Mouse (Mus musculus): ENCODE data around the gene Rapgef6. TPM values are rescaled to one million over a fixed set of nuclear protein-coding genes. Genes with fewer than 3 reads are reported as not detected.

The Rapgef6 gene
- total and polyA plus RNA-seq, 2 experiments from 2014 or later: 23.5 to 64.5 TPM

DNA sequence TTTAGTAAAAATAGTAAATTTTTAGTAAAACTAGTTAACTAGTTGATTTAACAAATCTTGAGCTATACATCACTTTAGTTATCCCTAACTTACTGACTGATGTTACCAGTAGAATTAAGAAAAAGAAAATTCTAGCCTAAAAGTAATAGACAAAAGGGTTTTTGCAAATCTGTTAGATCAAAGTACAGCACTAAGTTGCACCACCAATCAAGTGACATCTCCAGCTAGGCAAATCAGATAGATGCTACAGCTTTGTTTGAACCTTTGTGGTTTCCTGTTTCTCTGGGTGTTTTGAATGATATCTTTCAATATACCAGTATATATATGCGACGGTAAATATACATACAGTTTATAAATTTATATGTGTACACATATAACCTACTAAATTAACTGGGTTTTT, 99.1 kb downstream of the Rapgef6 start:
- whole genome bisulfite sequencing: 98% methylated on average over 2 of the region's 2 CpGs
- Histone ChIP-seq H3K9ac (no peak overlapping the region), H3K27ac (ENCODE audit: low read depth, low read length) (no peak overlapping the region), H3K4me3 (ENCODE audit: low read depth, low read length) (no peak overlapping the region), H3K27me3 (ENCODE audit: insufficient read depth, low read length) (no peaks in the 10 kb centered on the region), H3K36me3 (ENCODE audit: insufficient read depth) (no peaks in the 10 kb centered on the region), H3K4me1 (ENCODE audit: insufficient read depth) (no peaks in the 10 kb centered on the region), H3K9me3 (ENCODE audit: low read length) (no peaks in the 10 kb centered on the region), H3K4me2 (ENCODE audit: low read depth) (no peak overlapping the region)
- DNase-seq (no peak), ATAC-seq (no peak)
- no peak for TF ChIP-seq CTCF (IDR thresholded peaks at IDR 0.05; ENCODE audit: low read depth)

DNA sequence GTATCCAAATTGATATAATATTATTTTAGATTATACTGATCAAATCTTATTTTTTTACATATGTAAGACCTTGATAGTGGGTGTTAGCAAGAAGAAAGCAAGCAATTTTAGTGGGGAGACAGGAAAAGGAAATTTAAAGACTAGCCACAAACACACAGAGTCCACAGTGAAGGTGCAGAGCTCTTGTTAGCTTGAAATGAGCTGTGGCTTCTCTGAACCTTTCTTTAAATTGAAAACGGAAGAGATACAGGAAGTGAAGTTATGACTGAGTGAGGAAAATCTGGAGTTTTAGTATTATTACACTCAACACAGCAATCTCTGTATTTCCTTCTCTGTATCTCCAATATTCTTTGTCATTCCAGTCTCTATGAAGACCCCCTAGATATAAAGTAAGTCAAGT, 104.3 kb downstream of the Rapgef6 start:
- Histone ChIP-seq H3K9me3 (ENCODE audit: low read length) (no peaks in the 10 kb centered on the region), H3K27ac (ENCODE audit: low read depth, low read length) (no peak overlapping the region), H3K9ac (no peak overlapping the region), H3K4me1 (ENCODE audit: insufficient read depth) (no peaks in the 10 kb centered on the region), H3K27me3 (ENCODE audit: insufficient read depth, low read length) (no peaks in the 10 kb centered on the region), H3K36me3 (ENCODE audit: insufficient read depth) (0 out of 2 replicates have a peak, but pooled peaks cover 2% of the 10 kb centered on the region), H3K4me2 (ENCODE audit: low read depth) (no peak overlapping the region), H3K4me3 (ENCODE audit: low read depth, low read length) (no peak overlapping the region)
- no peak for TF ChIP-seq CTCF (IDR thresholded peaks at IDR 0.05; ENCODE audit: low read depth)
- no peak for DNase-seq
- 94% methylated on average over 1 of the region's 1 CpGs for WGBS
- no peak for ATAC-seq

GRCm38 (mm10) chr11:54646420-54646819, 123.8 kb downstream of the Rapgef6 start:
- WGBS: 97% methylated on average over 4 of the region's 4 CpGs
- no peak for ATAC-seq

GRCm38 (mm10) chr11:54648573-54648972, 125.9 kb downstream of the Rapgef6 start:
- ATAC-seq (no peak), DNase-seq (no peak)
- Histone ChIP-seq H3K27me3 (ENCODE audit: insufficient read depth, low read length) (no peaks in the 10 kb centered on the region), H3K36me3 (ENCODE audit: insufficient read depth) (peaks cover 13% of the 10 kb centered on the region; the same call in 1 of the 2 replicates), H3K27ac (ENCODE audit: low read depth, low read length) (no peak overlapping the region), H3K4me1 (ENCODE audit: insufficient read depth) (no peaks in the 10 kb centered on the region), H3K4me3 (ENCODE audit: low read depth, low read length) (no peak overlapping the region), H3K4me2 (ENCODE audit: low read depth) (no peak overlapping the region), H3K9me3 (ENCODE audit: low read length) (no peaks in the 10 kb centered on the region), H3K9ac (no peak overlapping the region)
- no peak for TF ChIP-seq CTCF (IDR thresholded peaks at IDR 0.05; ENCODE audit: low read depth)

More at GRCm38 (mm10) chr11:54646420-54646819, 123.8 kb downstream of the Rapgef6 start:
- H3K4me2 ChIP-seq (ENCODE audit: low read depth): no peak overlapping the region
- no peaks in the 10 kb centered on the region for H3K9me3 ChIP-seq (ENCODE audit: low read length)
- H3K4me1 ChIP-seq (ENCODE audit: insufficient read depth): no peaks in the 10 kb centered on the region
- no peak overlapping the region for H3K9ac ChIP-seq
- H3K27me3 ChIP-seq (ENCODE audit: insufficient read depth, low read length): no peaks in the 10 kb centered on the region
- H3K4me3 ChIP-seq (ENCODE audit: low read depth, low read length): no peak overlapping the region
- 0 out of 2 replicates have a peak, but pooled peaks have one; percentile 14 for TF ChIP-seq CTCF (IDR thresholded peaks at IDR 0.05; ENCODE audit: low read depth)
- DNase-seq: no peak
- peaks cover 13% of the 10 kb centered on the region; the same call in 1 of the 2 replicates for H3K36me3 ChIP-seq (ENCODE audit: insufficient read depth)
- H3K27ac ChIP-seq (ENCODE audit: low read depth, low read length): no peak overlapping the region

DNA sequence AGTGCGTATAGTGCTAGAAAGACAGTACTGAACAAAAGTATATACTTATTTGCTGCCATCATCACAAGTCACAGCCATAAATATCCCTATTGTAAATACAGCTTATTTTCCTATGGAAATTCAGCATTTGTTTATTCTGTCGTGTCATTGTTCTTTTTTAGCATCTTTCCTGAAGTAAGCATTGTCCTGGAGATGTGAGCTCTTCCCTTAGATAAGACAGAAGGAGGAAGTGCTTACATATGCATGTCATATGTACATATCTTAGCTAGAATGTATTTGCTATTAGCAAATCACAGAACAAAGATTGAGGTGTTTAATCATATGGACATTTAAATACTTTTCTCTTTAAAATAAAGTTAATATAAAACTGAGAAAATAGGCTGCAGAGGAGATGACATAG, 132.8 kb downstream of the Rapgef6 start:
- DNase-seq: no peak
- Histone ChIP-seq H3K27me3 (ENCODE audit: insufficient read depth, low read length) (no peaks in the 10 kb centered on the region), H3K4me3 (ENCODE audit: low read depth, low read length) (no peak overlapping the region), H3K27ac (ENCODE audit: low read depth, low read length) (no peak overlapping the region), H3K4me1 (ENCODE audit: insufficient read depth) (no peaks in the 10 kb centered on the region), H3K9ac (no peak overlapping the region), H3K9me3 (ENCODE audit: low read length) (no peaks in the 10 kb centered on the region), H3K36me3 (ENCODE audit: insufficient read depth) (peaks cover 10% of the 10 kb centered on the region; the same call in 1 of the 2 replicates), H3K4me2 (ENCODE audit: low read depth) (no peak overlapping the region)
- ATAC-seq: no peak
- 87% methylated on average over 2 of the region's 2 CpGs for WGBS
- TF ChIP-seq CTCF (IDR thresholded peaks at IDR 0.05; ENCODE audit: low read depth): no peak

GRCm38 (mm10) chr11:54673575-54674298, 151.1 kb downstream of the Rapgef6 start:
- Histone ChIP-seq H3K9me3 (ENCODE audit: low read length) (no peaks in the 10 kb centered on the region), H3K36me3 (ENCODE audit: insufficient read depth) (peaks cover 6% of the 10 kb centered on the region; the same call in 1 of the 2 replicates), H3K4me1 (ENCODE audit: insufficient read depth) (no peaks in the 10 kb centered on the region), H3K4me3 (ENCODE audit: low read depth, low read length) (no peak overlapping the region), H3K9ac (no peak overlapping the region), H3K4me2 (ENCODE audit: low read depth) (no peak overlapping the region), H3K27me3 (ENCODE audit: insufficient read depth, low read length) (no peaks in the 10 kb centered on the region), H3K27ac (ENCODE audit: low read depth, low read length) (no peak overlapping the region)
- TF ChIP-seq CTCF (IDR thresholded peaks at IDR 0.05; ENCODE audit: low read depth): no peak
- WGBS: 84% methylated on average over 8 of the region's 8 CpGs
- ATAC-seq (no peak), DNase-seq (no peak)

- Histone ChIP-seq H3K4me1 (ENCODE audit: insufficient read depth) (no peaks in the 10 kb centered on the region), H3K9ac (no peak overlapping the region), H3K27me3 (ENCODE audit: insufficient read depth, low read length) (no peaks in the 10 kb centered on the region), H3K4me2 (ENCODE audit: low read depth) (no peak overlapping the region), H3K27ac (ENCODE audit: low read depth, low read length) (peak overlapping the region; percentile 21; the same call in 1 of the 2 replicates), H3K4me3 (ENCODE audit: low read depth, low read length) (no peak overlapping the region), H3K9me3 (ENCODE audit: low read length) (no peaks in the 10 kb centered on the region), H3K36me3 (ENCODE audit: insufficient read depth) (peaks cover 26% of the 10 kb centered on the region)
- no peak; the same call in 1 of the 2 replicates for ATAC-seq
- 75% methylated on average over 2 of the region's 2 CpGs for WGBS
- no peak for DNase-seq
- TF ChIP-seq CTCF (IDR thresholded peaks at IDR 0.05; ENCODE audit: low read depth): no peak
Measured at GRCm38 (mm10) chr11:54675792-54676489, 153.3 kb downstream of the Rapgef6 start.
